Mouse (Mus musculus) embryonic facial prominence, embryonic 15.5 days (tissue): ENCODE data around the gene Tuba3b. TPM values are rescaled to one million over a fixed set of nuclear protein-coding genes. Genes with fewer than 3 reads are reported as not detected.
A peak's percentile ranks its signal among the peaks of the same experiment; 100 is the strongest.

Experiments used
- ATAC-seq: fragments of 200-750 bp; cut with Nextera tagmentation; 2 replicates; pipeline ENCODE4 v1.8.0; 2017; ENCODE audit warnings: low read depth, moderate TSS enrichment; ENCODE audit not compliant: insufficient number of reproducible peaks, low FRiP score, low TSS enrichment
- H3K27ac ChIP-seq: fragments of 300-500 bp; sonication (generic); replicated peaks from 2 replicates; pipeline ENCODE4 v1.5.1; 2015; ENCODE audit warnings: mild to moderate bottlenecking, inconsistent platforms
- H3K27me3 ChIP-seq: fragments of 300-500 bp; sonication (generic); 2 replicates; pipeline ENCODE4 v1.6.1; 2015; ENCODE audit warnings: inconsistent platforms
- H3K36me3 ChIP-seq: fragments of 300-500 bp; sonication (generic); 2 replicates; pipeline ENCODE4 v1.6.1; 2015; ENCODE audit warnings: mild to moderate bottlenecking, inconsistent platforms
- H3K4me1 ChIP-seq: fragments of 300-500 bp; sonication (generic); 2 replicates; pipeline ENCODE4 v1.6.1; 2015; ENCODE audit warnings: inconsistent platforms
- H3K4me2 ChIP-seq: fragments of 300-500 bp; sonication (generic); replicated peaks from 2 replicates; pipeline ENCODE4 v1.6.1; 2015; ENCODE audit warnings: mild to moderate bottlenecking, inconsistent platforms
- H3K4me3 ChIP-seq: fragments of 300-500 bp; sonication (generic); replicated peaks from 2 replicates; pipeline ENCODE4 v1.5.1; 2015; ENCODE audit warnings: mild to moderate bottlenecking, inconsistent platforms
- H3K9ac ChIP-seq: fragments of 300-500 bp; sonication (generic); 2 replicates; pipeline ENCODE4 v1.6.1; 2015; ENCODE audit warnings: inconsistent platforms
- H3K9me3 ChIP-seq: fragments of 300-500 bp; sonication (generic); replicated peaks from 2 replicates; pipeline ENCODE4 v1.6.1; 2016; ENCODE audit warnings: inconsistent platforms
- WGBS: fragments of 180-500 bp; shearing (Covaris S2); methylation state at CpG from one replicate; pipeline ENCODE4 v1.1.7; 2015; 5-methylcytosine and 5-hydroxymethylcytosine counted together
- polyA plus RNA-seq: library from polyadenylated mRNA; unstranded; fragments of >200 nt; fragmentation: Nextera tagmentation; extraction: Ambion mirVana; gene quantifications from 2 replicates; pipeline ENCODE4 v1.2.1, GENCODE M21; 2015

Gene Tuba3b
- polyA plus RNA-seq, 1 experiment from 2014 or later = not detected

DNA sequence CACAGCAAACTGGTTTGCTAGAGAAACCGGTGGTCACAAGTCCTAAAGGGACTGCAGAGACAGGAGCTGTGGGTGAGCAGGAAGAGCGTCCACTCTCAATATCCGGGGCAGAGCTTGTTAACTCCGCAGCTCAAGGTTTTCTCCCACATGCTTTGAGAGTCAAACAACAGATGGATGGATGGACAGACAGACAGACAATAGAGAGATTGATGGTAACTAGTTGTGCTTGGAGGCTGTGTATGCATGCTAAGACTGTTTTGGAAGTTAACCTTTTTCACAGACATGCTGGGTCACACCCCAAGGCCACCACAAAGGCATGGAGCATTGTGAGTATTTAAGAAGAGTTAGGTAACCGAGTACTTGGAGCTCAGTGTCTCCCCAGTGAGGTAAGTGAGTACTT lies 6.9 kb upstream of the Tuba3b start:
- H3K4me2 ChIP-seq = no peak overlapping the region
- WGBS = 95% methylated on average over 5 of the region's 5 CpGs

DNA sequence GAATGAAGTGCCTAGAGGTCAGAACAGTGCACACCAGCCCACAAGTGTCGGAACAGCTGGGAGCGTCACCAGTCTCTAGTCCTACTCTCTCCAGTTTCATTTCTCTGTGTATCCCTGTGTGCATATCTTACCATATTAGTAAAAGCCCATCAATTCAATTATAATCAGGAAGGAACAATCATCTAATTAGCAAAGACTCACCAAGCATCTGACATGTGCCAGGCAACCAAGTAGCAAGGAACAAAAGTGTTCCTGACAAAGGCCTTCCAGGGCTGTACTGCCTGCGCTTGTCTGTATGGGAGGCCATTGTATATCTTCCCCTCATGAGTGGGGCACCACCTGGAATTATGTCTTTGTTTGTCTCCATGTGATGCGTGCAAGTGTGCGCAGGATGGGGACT lies 4.7 kb upstream of the Tuba3b start:
- H3K27ac ChIP-seq = no peak overlapping the region
- H3K4me3 ChIP-seq = no peak overlapping the region
- H3K27me3 ChIP-seq = no peaks in the 10 kb centered on the region
- no peak for ATAC-seq
- H3K9me3 ChIP-seq = no peaks in the 10 kb centered on the region
- no peak overlapping the region for H3K4me2 ChIP-seq
- WGBS = 92% methylated on average over 5 of the region's 5 CpGs
- H3K36me3 ChIP-seq = no peaks in the 10 kb centered on the region
- H3K9ac ChIP-seq = no peak overlapping the region
- no peaks in the 10 kb centered on the region for H3K4me1 ChIP-seq

More for the DNA sequence above, 6.9 kb upstream of the Tuba3b start:
- Histone ChIP-seq H3K9me3 (no peaks in the 10 kb centered on the region), H3K4me3 (no peak overlapping the region), H3K9ac (no peak overlapping the region), H3K4me1 (0 out of 2 replicates have a peak, but pooled peaks cover 11% of the 10 kb centered on the region), H3K27ac (no peak overlapping the region), H3K36me3 (no peaks in the 10 kb centered on the region), H3K27me3 (no peaks in the 10 kb centered on the region)
- no peak for ATAC-seq

DNA sequence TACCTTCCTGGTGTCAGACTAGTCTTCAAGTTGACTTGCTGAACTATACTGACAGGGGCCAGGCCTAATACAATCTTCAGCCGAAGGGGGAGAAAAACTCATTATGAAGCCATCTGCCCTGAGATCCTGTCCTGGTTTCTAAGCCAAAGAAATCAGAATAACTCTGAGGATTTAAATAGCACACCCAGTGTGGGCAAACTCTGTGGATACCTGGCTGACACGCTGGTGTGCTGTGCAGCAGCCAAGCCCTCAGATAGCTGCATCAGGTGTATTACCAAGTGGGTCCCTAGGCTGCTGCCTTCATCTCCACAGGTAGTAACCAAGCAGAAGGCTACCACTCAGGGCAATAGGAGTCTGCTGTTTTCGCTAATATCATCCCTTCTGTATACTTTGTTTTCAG lies 2.9 kb upstream of the Tuba3b start:
- H3K4me3 ChIP-seq = no peak overlapping the region
- no peak overlapping the region for H3K9ac ChIP-seq
- WGBS = 84% methylated on average over 3 of the region's 3 CpGs
- H3K36me3 ChIP-seq = no peaks in the 10 kb centered on the region
- no peaks in the 10 kb centered on the region for H3K4me1 ChIP-seq
- no peaks in the 10 kb centered on the region for H3K9me3 ChIP-seq
- no peak for ATAC-seq
- H3K4me2 ChIP-seq = no peak overlapping the region
- no peaks in the 10 kb centered on the region for H3K27me3 ChIP-seq
- no peak overlapping the region for H3K27ac ChIP-seq

DNA sequence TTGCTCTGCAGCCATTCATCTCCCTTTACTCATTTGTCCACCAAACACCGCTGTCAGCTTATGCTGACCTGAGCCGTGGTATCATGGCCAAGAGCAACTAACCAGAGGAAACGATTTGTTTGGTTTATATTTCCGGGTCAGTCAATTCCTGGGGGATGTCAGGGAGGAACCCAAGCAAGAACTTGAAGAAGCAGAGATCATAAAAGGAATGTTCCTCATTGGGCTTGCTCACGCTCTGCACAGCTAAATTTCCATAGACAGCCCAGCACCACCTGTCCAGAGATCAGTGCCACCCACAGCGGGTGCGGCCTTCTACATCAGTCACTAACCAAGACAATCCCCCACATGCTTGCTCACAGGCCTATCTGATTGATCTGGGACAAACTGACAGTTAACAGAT lies 1.3 kb upstream of the Tuba3b start, which contains the start of gene Lmntd1:
Gene Lmntd1, minus strand, starts transcription at position 101 of the 400 bp plus-strand sequence.
- no peaks in the 10 kb centered on the region for H3K9me3 ChIP-seq
- H3K4me1 ChIP-seq = no peaks in the 10 kb centered on the region
- no peak within 1 kb of the TSS for H3K4me3 ChIP-seq
- H3K4me2 ChIP-seq = no peak within 1 kb of the TSS
- H3K27ac ChIP-seq = no peak within 1 kb of the TSS
- H3K9ac ChIP-seq = no peak within 1 kb of the TSS
- no peaks in the 10 kb centered on the region for H3K27me3 ChIP-seq
- no peak for ATAC-seq
- no peaks in the 10 kb centered on the region for H3K36me3 ChIP-seq
- WGBS = 84% methylated on average over 7 of the region's 7 CpGs

DNA sequence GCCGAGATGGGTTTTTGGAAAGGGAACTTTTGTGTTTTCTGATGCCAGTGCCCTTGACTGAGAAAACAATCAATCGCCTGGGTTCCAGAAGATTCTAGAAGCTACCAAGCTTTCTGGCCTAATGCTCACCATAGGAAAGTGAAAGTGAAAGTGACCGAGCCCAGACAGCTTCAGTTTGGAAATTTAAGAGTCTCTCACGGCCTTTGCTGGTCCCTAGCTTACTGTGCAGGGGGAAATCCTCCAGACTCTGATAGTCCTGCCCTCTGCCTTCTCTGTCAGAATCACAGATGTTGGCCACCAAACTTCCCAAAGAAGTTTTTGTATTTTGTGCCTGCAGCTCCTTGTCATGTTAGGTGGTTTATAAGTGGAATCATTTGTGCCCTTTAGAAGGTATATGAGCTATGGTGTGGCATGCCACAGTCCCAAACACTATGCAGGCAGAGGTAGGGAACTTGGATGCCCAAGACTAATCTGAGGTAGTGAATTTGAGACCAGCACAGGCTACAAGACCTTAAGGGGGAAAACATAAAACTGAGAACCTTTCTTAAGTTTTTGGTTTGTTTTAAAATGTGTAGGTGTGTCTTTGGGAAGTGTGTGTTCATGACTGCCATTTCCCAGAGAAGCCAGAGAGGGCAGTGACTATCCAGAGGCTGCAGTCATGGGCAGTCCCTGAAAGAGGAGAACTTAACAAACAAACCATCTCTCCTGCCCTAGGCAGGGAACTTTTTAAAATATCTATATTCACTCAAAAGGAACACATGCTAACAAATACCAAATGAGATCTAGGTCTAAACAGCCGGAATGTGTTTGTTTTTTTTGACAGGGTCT lies 1.1 kb downstream of the Tuba3b start:
- Histone ChIP-seq H3K36me3 (no peaks in the 10 kb centered on the region), H3K9ac (no peak overlapping the region), H3K4me1 (no peaks in the 10 kb centered on the region), H3K27me3 (no peaks in the 10 kb centered on the region), H3K4me2 (no peak overlapping the region), H3K27ac (no peak overlapping the region), H3K4me3 (no peak overlapping the region), H3K9me3 (no peaks in the 10 kb centered on the region)
- 82% methylated on average over 5 of the region's 5 CpGs for WGBS
- ATAC-seq = no peak

DNA sequence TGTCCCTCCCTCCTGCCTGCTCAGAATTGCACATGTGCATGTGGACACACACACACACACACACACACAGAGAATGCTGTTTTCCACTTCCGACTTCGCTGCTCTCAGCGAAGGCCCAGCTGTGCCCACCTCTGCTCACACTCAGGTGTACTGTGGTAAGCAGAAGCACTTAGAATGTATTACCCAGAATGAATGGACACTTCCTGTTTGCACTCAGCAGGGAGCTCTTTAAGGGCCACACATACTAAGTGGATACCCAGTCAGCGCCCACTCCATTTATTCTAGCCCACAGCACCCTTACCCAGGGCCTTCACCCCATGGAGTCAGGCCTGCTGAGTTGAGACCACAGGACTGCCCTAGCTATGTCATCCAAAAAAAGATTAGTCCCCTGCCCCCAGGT lies 7.6 kb downstream of the Tuba3b start:
- Histone ChIP-seq H3K36me3 (no peaks in the 10 kb centered on the region), H3K9ac (no peak overlapping the region), H3K27ac (no peak overlapping the region), H3K9me3 (no peaks in the 10 kb centered on the region), H3K27me3 (no peaks in the 10 kb centered on the region), H3K4me3 (no peak overlapping the region), H3K4me2 (no peak overlapping the region), H3K4me1 (no peaks in the 10 kb centered on the region)
- no peak for ATAC-seq
- 88% methylated on average over 4 of the region's 4 CpGs for WGBS

DNA sequence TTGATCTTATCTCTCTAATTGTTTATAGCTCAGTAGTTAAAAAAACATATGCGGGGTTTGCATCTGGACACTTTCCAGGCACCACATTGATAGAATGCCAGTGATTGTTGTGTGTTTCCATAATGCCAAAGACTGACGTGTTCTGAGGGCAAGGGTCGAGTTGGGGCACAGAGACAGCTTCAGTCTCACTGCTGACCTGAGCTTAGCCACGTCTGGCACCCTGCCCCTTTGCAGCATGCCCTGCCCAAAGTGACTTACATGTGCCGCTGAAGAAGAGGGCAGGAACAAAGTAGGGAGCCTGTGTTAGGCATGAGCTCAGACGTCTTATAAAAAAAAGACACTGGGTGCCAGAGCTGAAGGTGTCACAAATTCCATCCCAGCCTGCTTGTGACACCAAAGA lies 14.7 kb downstream of the Tuba3b start:
- WGBS = 42% methylated on average over 6 of the region's 6 CpGs
- no peak for ATAC-seq

DNA sequence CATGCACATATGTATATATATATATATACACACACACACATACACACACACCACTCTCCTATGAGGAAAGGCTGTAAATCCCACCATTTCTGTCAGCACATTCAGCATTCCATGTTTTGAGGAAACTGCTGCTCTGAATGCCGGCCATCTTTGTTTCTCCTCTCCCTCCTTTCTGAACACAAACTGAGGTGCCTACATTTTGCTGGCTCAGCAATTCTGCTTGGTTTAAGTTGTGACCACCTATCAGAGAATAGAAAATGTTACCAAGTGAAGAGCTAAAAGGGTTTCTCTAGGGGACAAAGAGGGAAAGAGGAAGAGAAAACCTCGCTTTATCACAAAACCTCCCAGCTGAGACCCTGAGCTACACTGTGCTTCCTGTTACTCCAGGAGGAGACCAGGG lies 18.9 kb downstream of the Tuba3b start:
- H3K9ac ChIP-seq = no peak overlapping the region
- 85% methylated on average over 2 of the region's 2 CpGs for WGBS
- no peak for ATAC-seq

More for the DNA sequence above, 14.7 kb downstream of the Tuba3b start:
- Histone ChIP-seq H3K4me2 (no peak overlapping the region), H3K27ac (no peak overlapping the region), H3K9me3 (no peaks in the 10 kb centered on the region), H3K36me3 (no peaks in the 10 kb centered on the region), H3K4me1 (no peaks in the 10 kb centered on the region), H3K27me3 (no peaks in the 10 kb centered on the region), H3K9ac (no peak overlapping the region), H3K4me3 (no peak overlapping the region)

DNA sequence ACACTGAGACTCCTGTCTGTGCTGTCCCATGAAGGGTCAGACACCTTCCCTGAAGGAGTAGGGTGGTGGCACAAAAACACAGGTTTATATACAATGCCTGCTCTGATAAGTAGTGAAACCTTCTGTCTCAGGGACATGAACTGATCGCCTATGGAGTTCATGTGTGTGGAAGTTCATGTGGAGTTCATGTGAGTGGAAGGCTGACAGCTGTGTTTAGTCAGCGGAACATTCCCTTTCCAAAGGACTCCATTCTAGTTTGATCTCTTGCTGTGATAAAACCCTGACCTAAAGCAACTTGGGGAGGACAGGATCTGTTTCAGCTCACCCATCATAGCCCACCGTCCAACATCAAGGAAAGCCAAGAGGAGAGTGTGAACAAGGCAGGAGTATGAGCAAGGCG lies 21.1 kb downstream of the Tuba3b start:
- no peaks in the 10 kb centered on the region for H3K36me3 ChIP-seq
- no peak overlapping the region for H3K4me3 ChIP-seq
- no peak overlapping the region for H3K4me2 ChIP-seq
- no peak overlapping the region for H3K27ac ChIP-seq
- no peak overlapping the region for H3K9ac ChIP-seq
- WGBS = 66% methylated on average over 4 of the region's 4 CpGs
- no peaks in the 10 kb centered on the region for H3K4me1 ChIP-seq
- no peak for ATAC-seq
- no peaks in the 10 kb centered on the region for H3K9me3 ChIP-seq
- no peaks in the 10 kb centered on the region for H3K27me3 ChIP-seq

More for the DNA sequence above, 18.9 kb downstream of the Tuba3b start:
- H3K4me3 ChIP-seq = no peak overlapping the region
- no peak overlapping the region for H3K27ac ChIP-seq
- H3K9me3 ChIP-seq = no peaks in the 10 kb centered on the region
- no peaks in the 10 kb centered on the region for H3K27me3 ChIP-seq
- H3K36me3 ChIP-seq = no peaks in the 10 kb centered on the region
- no peak overlapping the region for H3K4me2 ChIP-seq
- no peaks in the 10 kb centered on the region for H3K4me1 ChIP-seq

DNA sequence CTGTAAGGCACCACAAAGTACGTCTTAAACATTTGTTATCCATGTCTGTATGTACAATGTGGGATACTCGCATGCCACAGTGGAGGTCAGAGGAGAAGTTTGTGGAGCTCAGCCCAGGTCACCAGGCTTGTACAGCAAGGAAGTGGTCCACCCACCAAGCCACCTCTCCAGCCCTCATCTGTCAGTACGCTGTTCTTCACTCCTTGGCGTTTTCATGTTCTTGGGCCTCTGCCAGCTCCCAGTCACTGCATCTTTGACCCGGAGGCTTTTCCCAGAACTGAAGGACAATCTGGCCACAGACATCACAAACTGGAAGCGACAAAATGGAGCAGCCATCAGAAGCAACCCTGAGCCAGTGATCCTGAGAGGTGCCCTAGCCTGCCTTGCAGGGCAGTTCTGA lies 22.7 kb downstream of the Tuba3b start:
- Histone ChIP-seq H3K4me2 (no peak overlapping the region), H3K4me3 (no peak overlapping the region), H3K4me1 (no peaks in the 10 kb centered on the region), H3K36me3 (no peaks in the 10 kb centered on the region), H3K9ac (no peak overlapping the region), H3K27ac (no peak overlapping the region), H3K9me3 (no peaks in the 10 kb centered on the region), H3K27me3 (no peaks in the 10 kb centered on the region)
- 69% methylated on average over 6 of the region's 6 CpGs for WGBS
- ATAC-seq = no peak

DNA sequence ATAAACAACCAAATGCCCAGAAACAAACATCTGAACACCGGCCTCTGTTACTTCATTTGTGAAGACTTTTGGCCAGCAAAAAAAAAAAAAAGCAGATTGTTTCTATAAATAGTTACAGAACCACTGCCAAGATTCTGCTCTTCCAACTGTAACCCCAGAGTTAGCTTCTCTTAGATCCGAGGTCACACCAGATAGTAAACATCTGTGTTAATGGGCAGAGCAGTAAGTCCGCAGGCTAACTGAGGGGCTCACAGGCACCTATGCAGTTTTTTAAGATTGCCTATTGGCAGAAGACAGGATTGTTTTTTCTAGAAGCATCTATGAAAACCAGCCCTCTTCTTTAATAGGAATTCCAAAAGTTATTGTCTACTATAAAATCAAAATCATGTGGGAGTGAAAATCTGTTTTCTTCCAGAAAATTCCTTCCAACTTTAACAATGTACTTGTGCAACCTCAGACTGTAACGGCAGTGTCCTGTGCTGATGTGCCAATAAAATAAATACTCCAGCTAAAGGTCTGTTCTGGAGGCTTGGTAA lies 25.5 kb downstream of the Tuba3b start:
- H3K9me3 ChIP-seq = no peaks in the 10 kb centered on the region
- no peak overlapping the region for H3K4me2 ChIP-seq
- H3K4me3 ChIP-seq = no peak overlapping the region
- no peaks in the 10 kb centered on the region for H3K36me3 ChIP-seq
- WGBS = 40% methylated on average over 4 of the region's 4 CpGs
- H3K27me3 ChIP-seq = no peaks in the 10 kb centered on the region
- no peak overlapping the region for H3K9ac ChIP-seq
- no peaks in the 10 kb centered on the region for H3K4me1 ChIP-seq
- peak overlapping the region; percentile 68 for H3K27ac ChIP-seq
- no peak for ATAC-seq

DNA sequence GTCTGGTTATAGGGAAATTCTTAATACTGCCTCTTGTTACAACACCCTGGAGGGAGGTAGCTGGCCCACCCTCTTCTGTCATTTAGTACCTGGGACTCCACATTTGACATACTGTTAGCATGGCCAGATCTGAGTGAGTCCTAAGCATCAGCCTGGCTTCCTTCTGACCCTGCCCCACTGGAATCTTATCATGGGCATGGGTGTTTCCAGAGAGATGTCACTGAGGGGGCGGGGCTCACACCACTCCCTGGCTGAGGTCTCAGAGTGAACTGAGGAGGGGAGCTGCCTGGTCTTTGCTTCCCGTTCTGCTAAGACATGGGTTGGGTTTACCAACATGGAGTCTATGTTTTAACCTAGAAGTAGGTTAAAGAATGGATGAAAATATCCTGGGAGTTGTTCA lies 36.4 kb downstream of the Tuba3b start:
- WGBS = 80% methylated on average over 2 of the region's 2 CpGs
- no peak for ATAC-seq
- H3K9me3 ChIP-seq = no peaks in the 10 kb centered on the region
- H3K36me3 ChIP-seq = no peaks in the 10 kb centered on the region
- H3K9ac ChIP-seq = no peak overlapping the region
- no peak overlapping the region for H3K27ac ChIP-seq
- H3K4me2 ChIP-seq = no peak overlapping the region
- no peaks in the 10 kb centered on the region for H3K27me3 ChIP-seq
- no peak overlapping the region for H3K4me3 ChIP-seq
- no peaks in the 10 kb centered on the region for H3K4me1 ChIP-seq
